Mouse (Mus musculus) thymus, adult 18-20 months (tissue): ENCODE results near the gene Syngr2.
"Not testable (repeated sequence)": the region's sequence is repeated elsewhere in the genome, so short reads cannot be mapped to it uniquely, and the experiment has no call there.

Experiments used
- DNase-seq, 2 experiments: peaks; one replicate each; pipeline ENCODE4 v3.0.0; 2022; ENCODE audit warnings: mixed read lengths in 2 of 2

The Syngr2 gene

GRCm38 (mm10) chr11:117781199-117781821 is 28.2 kb upstream of the Syngr2 start:
- peak; percentile 82 to 89 for DNase-seq

GRCm38 (mm10) chr11:117781993-117782704 is 27.3 kb upstream of the Syngr2 start, which contains the start of the genes Tmc8 and Tmc6:
Gene Tmc8 (plus strand): TSS chr11:117782076.
Gene Tmc6 (minus strand): TSS chr11:117782198.
- DNase-seq, result peak; percentile 86 to 92

GRCm38 (mm10) chr11:117782705-117783034 is 26.8 kb upstream of the Syngr2 start:
- no peak for DNase-seq

- DNase-seq, result peak; percentile 85 to 91
These were observed 26.4 kb upstream of the Syngr2 start for GRCm38 (mm10) chr11:117783089-117783488.

- DNase-seq, result peak; percentile 41 to 57
These were observed 25.7 kb upstream of the Syngr2 start for GRCm38 (mm10) chr11:117783683-117784309.

- DNase-seq, result peak; percentile 50 to 63
These were observed 23.2 kb upstream of the Syngr2 start for GRCm38 (mm10) chr11:117786294-117786693.

- not testable (repeated sequence) for DNase-seq
These were observed 21.0 kb upstream of the Syngr2 start for GRCm38 (mm10) chr11:117788481-117788880.

GRCm38 (mm10) chr11:117790286-117790685 is 19.2 kb upstream of the Syngr2 start:
- DNase-seq, result peak in 1 of 2 experiments; percentile 60

- DNase-seq, result no peak
These were observed 18.6 kb upstream of the Syngr2 start for GRCm38 (mm10) chr11:117790703-117791440.

- DNase-seq, result no peak
These were observed 18.1 kb upstream of the Syngr2 start for GRCm38 (mm10) chr11:117791441-117791761.

- peak in 1 of 2 experiments; percentile 70 for DNase-seq
These were observed 17.1 kb upstream of the Syngr2 start for GRCm38 (mm10) chr11:117792281-117792888.

- no peak for DNase-seq
These were observed 15.4 kb upstream of the Syngr2 start for GRCm38 (mm10) chr11:117794035-117794551.

GRCm38 (mm10) chr11:117796954-117797353 is 12.5 kb upstream of the Syngr2 start:
- DNase-seq, result no peak

GRCm38 (mm10) chr11:117797511-117798159 is 11.8 kb upstream of the Syngr2 start, which contains the start of gene 6030468B19Rik:
Gene 6030468B19Rik (plus strand): TSS chr11:117797660.
- no peak for DNase-seq

GRCm38 (mm10) chr11:117798160-117798541 is 11.3 kb upstream of the Syngr2 start:
- DNase-seq, result peak in 1 of 2 experiments; percentile 41

- DNase-seq, result no peak
These were observed 10.3 kb upstream of the Syngr2 start for GRCm38 (mm10) chr11:117799174-117799573.

- DNase-seq, result no peak
These were observed 9.4 kb upstream of the Syngr2 start for GRCm38 (mm10) chr11:117800038-117800437.

GRCm38 (mm10) chr11:117801650-117802049 is 7.8 kb upstream of the Syngr2 start:
- DNase-seq, result no peak

GRCm38 (mm10) chr11:117803166-117803688 is 6.2 kb upstream of the Syngr2 start:
- DNase-seq, result no peak

- DNase-seq, result no peak
These were observed 2.7 kb upstream of the Syngr2 start for GRCm38 (mm10) chr11:117806781-117807180.

- DNase-seq, result peak; percentile 67 to 80
These were observed 1.1 kb downstream of the Syngr2 start for GRCm38 (mm10) chr11:117810401-117811046.
